Mouse (Mus musculus): ENCODE results near the gene Commd8. TPM values are rescaled to one million over a fixed set of nuclear protein-coding genes. Genes with fewer than 3 reads are reported as not detected.

The Commd8 gene
- polyA plus RNA-seq, 1 experiment from 2014 or later: 47.6 TPM

DNA sequence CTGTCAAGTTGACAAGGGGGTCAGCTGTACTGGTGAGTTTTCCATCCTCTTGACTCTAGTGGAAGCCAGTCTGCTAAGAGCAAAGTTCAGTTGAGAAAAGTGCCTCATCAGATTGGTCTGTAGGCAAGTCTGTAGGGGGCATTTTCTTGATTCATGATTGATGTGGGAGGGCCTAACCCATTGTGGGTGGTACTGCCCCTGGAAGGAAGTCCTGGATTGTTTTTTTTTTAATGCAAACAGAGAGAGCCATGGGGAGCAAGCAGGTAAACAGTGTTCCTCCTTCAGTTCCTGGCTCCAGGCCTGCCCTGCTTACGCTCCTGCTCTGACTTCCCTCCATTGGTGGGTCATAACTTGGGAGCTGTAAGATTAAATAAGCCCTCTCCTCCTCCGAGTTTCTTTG, 34.1 kb downstream of the Commd8 start:
- H3K9me3 ChIP-seq (replicated peaks; ENCODE audit: control insufficient read depth, low read length): no peaks in the 10 kb centered on the region
- no peak for ATAC-seq (ENCODE audit: low read depth)
- no peak overlapping the region for H3K9ac ChIP-seq (ENCODE audit: low read depth, low read length)
- 33% methylated on average over 2 of the region's 2 CpGs for WGBS (ENCODE audit: insufficient replicate concordance)
- H3K36me3 ChIP-seq (ENCODE audit: control insufficient read depth, insufficient read depth): no peaks in the 10 kb centered on the region
- no peak overlapping the region for H3K4me3 ChIP-seq (ENCODE audit: low read depth, low read length)
- H3K4me1 ChIP-seq (ENCODE audit: control insufficient read depth, low read depth, low read length): no peaks in the 10 kb centered on the region
- no peak overlapping the region for H3K4me2 ChIP-seq (ENCODE audit: low read depth, low read length)
- no peaks in the 10 kb centered on the region for H3K27me3 ChIP-seq (ENCODE audit: control insufficient read depth, insufficient read depth, low read depth, low read length)
- no peak overlapping the region for H3K27ac ChIP-seq (ENCODE audit: low read length)

DNA sequence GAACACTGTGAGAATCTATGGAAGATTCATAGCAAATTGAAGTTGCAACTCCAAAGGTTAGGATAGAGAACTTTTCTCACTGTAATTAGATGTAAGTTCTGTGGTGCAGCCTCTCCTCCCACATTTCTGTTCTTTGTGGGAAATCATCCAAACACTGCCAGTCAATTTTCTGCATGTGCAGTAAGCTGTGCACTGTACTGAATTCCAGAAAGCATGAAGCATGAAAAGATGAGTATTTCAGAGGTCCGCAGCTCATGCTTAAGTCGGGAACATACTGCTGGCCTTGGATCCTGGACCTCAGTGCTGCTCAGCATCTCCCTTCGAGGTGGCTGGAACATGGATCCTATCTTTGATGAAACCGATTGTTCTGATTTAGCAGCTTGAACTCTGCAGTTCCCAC, 41.3 kb downstream of the Commd8 start:
- Histone ChIP-seq H3K4me1 (ENCODE audit: control insufficient read depth, low read depth, low read length) (no peaks in the 10 kb centered on the region), H3K9me3 (replicated peaks; ENCODE audit: control insufficient read depth, low read length) (no peaks in the 10 kb centered on the region), H3K4me3 (ENCODE audit: low read depth, low read length) (no peak overlapping the region), H3K27ac (ENCODE audit: low read length) (no peak overlapping the region), H3K27me3 (ENCODE audit: control insufficient read depth, insufficient read depth, low read depth, low read length) (no peaks in the 10 kb centered on the region), H3K4me2 (ENCODE audit: low read depth, low read length) (no peak overlapping the region), H3K36me3 (ENCODE audit: control insufficient read depth, insufficient read depth) (no peaks in the 10 kb centered on the region), H3K9ac (ENCODE audit: low read depth, low read length) (no peak overlapping the region)
- ATAC-seq (ENCODE audit: low read depth): no peak
- 60% methylated on average over 4 of the region's 4 CpGs for WGBS (ENCODE audit: insufficient replicate concordance)

DNA sequence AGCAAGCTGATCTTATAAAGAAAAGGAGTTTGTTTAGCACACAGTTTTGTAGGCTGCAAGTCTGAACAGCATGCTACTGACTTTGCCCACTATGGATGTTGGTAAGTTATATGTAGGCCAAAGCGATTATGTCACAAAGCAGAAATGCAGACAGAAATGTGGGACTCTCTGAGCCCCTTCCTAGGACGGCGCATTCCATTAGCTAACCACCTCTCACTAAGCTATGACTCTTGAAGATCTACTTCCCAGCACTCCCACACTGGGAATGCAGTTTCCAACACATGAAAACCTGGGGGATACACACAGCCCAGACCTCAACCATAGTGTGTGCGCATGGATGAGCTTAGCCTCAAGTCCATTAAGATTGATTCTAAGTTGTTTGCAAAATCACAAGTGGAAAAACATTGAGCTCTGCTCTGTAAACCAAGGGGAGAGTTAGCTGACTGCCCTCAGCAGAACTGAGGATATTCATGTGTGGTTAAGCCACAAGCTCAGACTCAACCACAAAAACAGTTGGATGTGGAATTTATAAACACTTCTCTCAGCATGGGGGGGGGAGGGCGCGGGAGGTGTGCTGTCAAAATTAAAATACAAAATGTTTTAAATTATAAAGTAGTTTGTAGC, 45.5 kb downstream of the Commd8 start:
- no peaks in the 10 kb centered on the region for H3K4me1 ChIP-seq (ENCODE audit: control insufficient read depth, low read depth, low read length)
- H3K9me3 ChIP-seq (replicated peaks; ENCODE audit: control insufficient read depth, low read length): no peaks in the 10 kb centered on the region
- H3K4me2 ChIP-seq (ENCODE audit: low read depth, low read length): no peak overlapping the region
- H3K9ac ChIP-seq (ENCODE audit: low read depth, low read length): no peak overlapping the region
- H3K4me3 ChIP-seq (ENCODE audit: low read depth, low read length): no peak overlapping the region
- H3K27me3 ChIP-seq (ENCODE audit: control insufficient read depth, insufficient read depth, low read depth, low read length): no peaks in the 10 kb centered on the region
- H3K36me3 ChIP-seq (ENCODE audit: control insufficient read depth, insufficient read depth): no peaks in the 10 kb centered on the region
- no peak overlapping the region for H3K27ac ChIP-seq (ENCODE audit: low read length)
- WGBS (ENCODE audit: insufficient replicate concordance): 53% methylated on average over 6 of the region's 6 CpGs
- ATAC-seq (ENCODE audit: low read depth): no peak
